Mouse (Mus musculus) brown adipose tissue, adult 24 weeks (tissue): ENCODE results near the gene Pam. TPM values are rescaled to one million over a fixed set of nuclear protein-coding genes. Genes with fewer than 3 reads are reported as not detected.

Experiments
- H3K27ac ChIP-seq: fragments of 200-500 bp; replicated peaks from 2 replicates; pipeline ENCODE4 v1.5.1; 2012; ENCODE audit warnings: low read depth, mild to moderate bottlenecking, low read length
- H3K4me1 ChIP-seq: fragments of 200-500 bp; 2 replicates; pipeline ENCODE4 v1.6.1; 2012; ENCODE audit warnings: low read length, mixed read lengths; ENCODE audit not compliant: control insufficient read depth, insufficient read depth, insufficient read length
- H3K4me3 ChIP-seq: fragments of 200-500 bp; 2 replicates; pipeline ENCODE4 v1.5.1; 2012; ENCODE audit warnings: low read depth, mild to moderate bottlenecking, low read length, moderate library complexity; ENCODE audit not compliant: insufficient read depth
- polyA plus RNA-seq: library from polyadenylated mRNA; stranded (reverse); fragments of >200 nt; gene quantifications from 2 replicates; pipeline ENCODE4 v1.2.4, GENCODE M21; 2012; ENCODE audit not compliant: missing spikeins, insufficient read depth, insufficient read length

The Pam gene
- polyA plus RNA-seq, 1 experiment = 18.2 TPM

- Histone ChIP-seq H3K27ac (peak overlapping the region; percentile 75), H3K4me3 (peak overlapping the region; percentile 91), H3K4me1 (no peaks in the 10 kb centered on the region)
Measured at GRCm38 (mm10) chr1:98094811-98095245, 618 bp downstream of the Pam start.

- H3K27ac ChIP-seq = no peak overlapping the region
- no peak overlapping the region for H3K4me3 ChIP-seq
- peaks cover 6% of the 10 kb centered on the region for H3K4me1 ChIP-seq
Measured at GRCm38 (mm10) chr1:98089336-98089975, 6.0 kb downstream of the Pam start.

DNA sequence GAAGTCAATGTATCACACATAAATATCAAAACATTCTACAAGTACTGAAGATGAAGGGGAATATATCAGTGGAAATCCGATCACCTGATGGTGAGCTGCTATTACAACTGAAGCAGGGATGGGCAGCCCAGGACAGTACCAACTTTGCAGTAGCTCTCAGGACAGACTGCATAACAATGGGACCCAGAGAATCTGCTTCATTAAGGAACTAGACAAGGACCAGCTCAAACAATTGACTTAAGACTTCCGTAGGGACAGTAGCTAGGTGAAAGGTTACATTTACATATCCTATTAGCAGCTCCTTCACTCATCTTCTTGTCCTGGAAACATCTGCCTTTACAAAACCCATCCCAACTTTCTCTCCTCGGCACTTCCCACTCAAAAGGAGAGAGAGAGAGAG is 9.0 kb downstream of the Pam start:
- no peak overlapping the region for H3K27ac ChIP-seq
- no peak overlapping the region for H3K4me3 ChIP-seq
- H3K4me1 ChIP-seq = peaks cover 6% of the 10 kb centered on the region

DNA sequence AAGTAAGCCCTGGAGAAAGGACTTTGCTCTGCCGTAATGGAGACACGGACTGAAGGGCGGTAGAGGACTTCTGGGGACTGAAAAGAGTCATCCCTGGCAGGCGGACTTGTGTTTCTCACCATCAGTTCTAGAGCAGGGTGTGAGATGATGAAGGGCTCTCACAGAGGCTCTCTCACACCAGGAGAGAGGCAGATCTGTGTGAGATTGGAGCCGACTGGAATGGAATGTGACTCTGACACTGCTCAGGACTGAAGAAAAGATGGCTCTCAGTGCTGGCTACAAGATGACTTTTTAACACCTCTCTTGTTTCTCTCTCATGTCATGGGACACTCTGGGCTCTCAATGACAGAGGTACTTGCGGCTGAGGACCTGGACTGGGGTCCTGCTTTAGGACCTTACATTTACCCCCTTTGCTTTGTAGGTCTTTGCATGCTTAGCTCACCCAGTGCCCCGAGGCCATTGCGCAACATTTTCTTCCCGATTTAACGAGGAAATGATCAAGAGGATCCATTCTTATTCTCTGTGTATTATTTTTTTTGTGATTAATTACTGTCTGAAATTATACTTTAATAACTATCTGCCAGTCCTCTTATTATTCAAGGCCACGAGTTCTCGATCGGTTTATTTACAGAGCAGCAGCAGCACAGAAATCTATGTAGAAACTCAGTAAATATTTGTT is 10.7 kb downstream of the Pam start:
- no peak overlapping the region for H3K4me3 ChIP-seq
- H3K4me1 ChIP-seq = peaks cover 6% of the 10 kb centered on the region
- H3K27ac ChIP-seq = no peak overlapping the region

- Histone ChIP-seq H3K4me3 (no peak overlapping the region), H3K4me1 (peaks cover 6% of the 10 kb centered on the region), H3K27ac (no peak overlapping the region)
Measured at GRCm38 (mm10) chr1:98083508-98083907, 11.9 kb downstream of the Pam start.

DNA sequence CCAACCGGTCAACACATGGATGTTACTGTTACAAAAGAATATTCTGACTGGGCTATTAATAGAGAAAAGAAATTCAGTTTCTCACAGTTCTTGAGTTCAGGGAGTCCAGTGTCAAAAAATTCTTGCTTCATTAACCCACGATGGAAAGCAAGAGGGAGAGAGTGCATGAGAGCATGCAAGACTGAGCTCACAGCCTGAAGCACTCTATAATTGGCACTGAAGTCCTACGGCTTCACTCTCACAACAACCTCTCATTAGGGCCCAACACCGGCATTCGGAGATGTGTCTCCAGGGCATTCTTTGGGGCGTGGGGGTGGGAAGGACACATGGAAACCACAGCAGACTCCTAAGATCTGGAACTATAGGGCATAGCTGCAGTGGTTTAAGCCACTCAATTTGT is 12.5 kb downstream of the Pam start:
- Histone ChIP-seq H3K4me1 (peaks cover 6% of the 10 kb centered on the region), H3K27ac (no peak overlapping the region), H3K4me3 (no peak overlapping the region)

- Histone ChIP-seq H3K27ac (no peak overlapping the region), H3K4me1 (no peaks in the 10 kb centered on the region), H3K4me3 (no peak overlapping the region)
Measured at GRCm38 (mm10) chr1:98080431-98080830, 15.0 kb downstream of the Pam start.

- no peaks in the 10 kb centered on the region for H3K4me1 ChIP-seq
- no peak overlapping the region for H3K4me3 ChIP-seq
- H3K27ac ChIP-seq = no peak overlapping the region
Measured at GRCm38 (mm10) chr1:98079640-98080039, 15.8 kb downstream of the Pam start.

GRCm38 (mm10) chr1:98078735-98079134 is 16.7 kb downstream of the Pam start:
- no peak overlapping the region for H3K27ac ChIP-seq
- H3K4me1 ChIP-seq = peaks cover 2% of the 10 kb centered on the region; the same call in 1 of the 2 replicates
- H3K4me3 ChIP-seq = no peak overlapping the region

- no peak overlapping the region for H3K27ac ChIP-seq
Measured at GRCm38 (mm10) chr1:98073826-98074225, 21.6 kb downstream of the Pam start.

GRCm38 (mm10) chr1:98073127-98073526 is 22.3 kb downstream of the Pam start:
- no peak overlapping the region for H3K27ac ChIP-seq
- no peak overlapping the region for H3K4me3 ChIP-seq
- peaks cover 2% of the 10 kb centered on the region for H3K4me1 ChIP-seq

More at GRCm38 (mm10) chr1:98073826-98074225, 21.6 kb downstream of the Pam start:
- peaks cover 2% of the 10 kb centered on the region for H3K4me1 ChIP-seq
- no peak overlapping the region for H3K4me3 ChIP-seq

- H3K27ac ChIP-seq = no peak overlapping the region
- H3K4me3 ChIP-seq = no peak overlapping the region
- peaks cover 2% of the 10 kb centered on the region for H3K4me1 ChIP-seq
Measured at GRCm38 (mm10) chr1:98072045-98072444, 23.4 kb downstream of the Pam start.

DNA sequence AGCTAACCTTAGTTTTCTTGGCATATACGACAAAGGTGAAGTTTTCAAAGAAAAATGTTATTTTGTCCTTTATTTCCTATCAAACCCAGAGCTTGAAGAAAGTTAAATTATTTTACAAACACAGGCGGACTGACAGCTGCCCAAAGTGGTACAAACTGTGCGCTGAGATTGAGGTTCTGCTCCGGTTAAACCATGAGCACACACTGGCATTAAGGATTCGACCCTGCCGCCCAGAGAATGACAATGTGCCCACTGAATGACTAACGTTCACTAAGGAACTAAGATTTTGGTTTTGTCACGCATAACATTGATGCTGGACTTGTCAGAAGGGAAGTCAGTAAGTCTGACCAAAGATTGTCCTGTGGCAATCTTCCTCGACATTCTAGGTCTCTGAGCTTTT is 24.0 kb downstream of the Pam start:
- Histone ChIP-seq H3K27ac (no peak overlapping the region), H3K4me1 (peaks cover 2% of the 10 kb centered on the region), H3K4me3 (no peak overlapping the region)

- H3K27ac ChIP-seq = no peak overlapping the region
- no peak overlapping the region for H3K4me3 ChIP-seq
Measured at GRCm38 (mm10) chr1:98070743-98071325, 24.6 kb downstream of the Pam start.

DNA sequence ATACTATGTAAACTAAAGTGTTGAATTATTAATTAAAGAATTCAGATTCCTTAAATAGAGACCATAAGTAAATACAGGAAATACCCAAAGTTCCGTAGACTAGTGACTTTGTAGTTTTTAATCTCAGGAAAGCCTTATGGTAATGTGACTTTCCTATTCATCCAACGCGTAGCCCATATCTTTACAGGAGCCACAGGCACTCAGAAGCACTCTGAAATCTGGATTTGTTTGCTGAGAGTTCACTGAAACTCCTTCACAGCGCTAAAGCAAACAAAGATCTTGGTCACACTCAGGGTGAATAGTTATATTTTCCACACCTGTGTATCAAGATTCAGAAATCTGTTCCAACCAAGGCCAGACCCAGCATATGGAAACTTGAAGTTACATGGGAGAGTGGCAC is 27.3 kb downstream of the Pam start:
- Histone ChIP-seq H3K4me1 (no peaks in the 10 kb centered on the region; the same call in 1 of the 2 replicates), H3K4me3 (no peak overlapping the region), H3K27ac (no peak overlapping the region)

More at GRCm38 (mm10) chr1:98070743-98071325, 24.6 kb downstream of the Pam start:
- peaks cover 2% of the 10 kb centered on the region for H3K4me1 ChIP-seq
